Mouse (Mus musculus): ENCODE results near the gene Hs1bp3. TPM values are rescaled to one million over a fixed set of nuclear protein-coding genes. Genes with fewer than 3 reads are reported as not detected.
A peak's percentile ranks its signal among the peaks of the same experiment; 100 is the strongest.

The Hs1bp3 gene
- polyA plus RNA-seq, 1 experiment from 2014 or later: 10.8 TPM

- H3K4me1 ChIP-seq (replicated peaks): no peaks in the 10 kb centered on the region
- WGBS: 91% methylated on average over 7 of the region's 7 CpGs
- H3K36me3 ChIP-seq: no peaks in the 10 kb centered on the region
- H3K9me3 ChIP-seq: no peaks in the 10 kb centered on the region
- no peak overlapping the region for H3K4me3 ChIP-seq
- no peak overlapping the region for H3K27ac ChIP-seq (replicated peaks)
- no peak for ATAC-seq (ENCODE audit: low FRiP score, low read depth)
- no peaks in the 10 kb centered on the region for H3K27me3 ChIP-seq
- no peak overlapping the region for H3K4me2 ChIP-seq
- H3K9ac ChIP-seq: no peak overlapping the region
Measured at GRCm38 (mm10) chr12:8372511-8373180, 59.4 kb downstream of the Hs1bp3 start.

GRCm38 (mm10) chr12:8373741-8374140 lies 60.5 kb downstream of the Hs1bp3 start:
- no peak overlapping the region for H3K4me2 ChIP-seq
- 75% methylated on average over 5 of the region's 5 CpGs for WGBS
- H3K4me1 ChIP-seq (replicated peaks): no peaks in the 10 kb centered on the region
- no peak overlapping the region for H3K27ac ChIP-seq (replicated peaks)
- no peak for ATAC-seq (ENCODE audit: low FRiP score, low read depth)
- H3K4me3 ChIP-seq: no peak overlapping the region
- no peak overlapping the region for H3K9ac ChIP-seq
- H3K9me3 ChIP-seq: no peaks in the 10 kb centered on the region
- H3K27me3 ChIP-seq: no peaks in the 10 kb centered on the region
- no peaks in the 10 kb centered on the region for H3K36me3 ChIP-seq

GRCm38 (mm10) chr12:8377169-8377568 lies 63.9 kb downstream of the Hs1bp3 start:
- H3K4me2 ChIP-seq: no peak overlapping the region
- no peak for ATAC-seq (ENCODE audit: low FRiP score, low read depth)
- no peaks in the 10 kb centered on the region for H3K9me3 ChIP-seq
- WGBS: 90% methylated on average over 1 of the region's 1 CpGs
- no peaks in the 10 kb centered on the region for H3K36me3 ChIP-seq
- H3K9ac ChIP-seq: no peak overlapping the region
- no peaks in the 10 kb centered on the region for H3K4me1 ChIP-seq (replicated peaks)
- no peak overlapping the region for H3K27ac ChIP-seq (replicated peaks)
- H3K4me3 ChIP-seq: no peak overlapping the region
- H3K27me3 ChIP-seq: no peaks in the 10 kb centered on the region

GRCm38 (mm10) chr12:8377955-8378620 lies 64.9 kb downstream of the Hs1bp3 start:
- no peak overlapping the region for H3K4me3 ChIP-seq
- no peaks in the 10 kb centered on the region for H3K9me3 ChIP-seq
- H3K9ac ChIP-seq: no peak overlapping the region
- WGBS: 81% methylated on average over 9 of the region's 9 CpGs
- no peaks in the 10 kb centered on the region for H3K27me3 ChIP-seq
- no peaks in the 10 kb centered on the region for H3K36me3 ChIP-seq
- H3K4me2 ChIP-seq: no peak overlapping the region
- no peaks in the 10 kb centered on the region for H3K4me1 ChIP-seq (replicated peaks)
- ATAC-seq (ENCODE audit: low FRiP score, low read depth): no peak
- no peak overlapping the region for H3K27ac ChIP-seq (replicated peaks)

- H3K9me3 ChIP-seq: no peaks in the 10 kb centered on the region
- no peak overlapping the region for H3K9ac ChIP-seq
- H3K4me2 ChIP-seq: no peak overlapping the region
- H3K27me3 ChIP-seq: no peaks in the 10 kb centered on the region
- no peaks in the 10 kb centered on the region for H3K4me1 ChIP-seq (replicated peaks)
- no peaks in the 10 kb centered on the region for H3K36me3 ChIP-seq
- 59% methylated on average over 8 of the region's 8 CpGs for WGBS
- no peak for ATAC-seq (ENCODE audit: low FRiP score, low read depth)
- no peak overlapping the region for H3K4me3 ChIP-seq
- H3K27ac ChIP-seq (replicated peaks): no peak overlapping the region
Measured at GRCm38 (mm10) chr12:8379795-8380521, 66.7 kb downstream of the Hs1bp3 start.

- no peaks in the 10 kb centered on the region for H3K27me3 ChIP-seq
- H3K4me3 ChIP-seq: no peak overlapping the region
- H3K9me3 ChIP-seq: no peaks in the 10 kb centered on the region
- ATAC-seq (ENCODE audit: low FRiP score, low read depth): no peak
- H3K9ac ChIP-seq: no peak overlapping the region
- no peak overlapping the region for H3K4me2 ChIP-seq
- H3K36me3 ChIP-seq: no peaks in the 10 kb centered on the region
- no peak overlapping the region for H3K27ac ChIP-seq (replicated peaks)
- WGBS: 66% methylated on average over 9 of the region's 9 CpGs
- H3K4me1 ChIP-seq (replicated peaks): no peaks in the 10 kb centered on the region
Measured at GRCm38 (mm10) chr12:8380944-8381343, 67.7 kb downstream of the Hs1bp3 start.

GRCm38 (mm10) chr12:8381940-8382339 lies 68.7 kb downstream of the Hs1bp3 start:
- ATAC-seq (ENCODE audit: low FRiP score, low read depth): no peak
- 85% methylated on average over 2 of the region's 2 CpGs for WGBS
- no peak overlapping the region for H3K4me3 ChIP-seq

GRCm38 (mm10) chr12:8383822-8384221 lies 70.6 kb downstream of the Hs1bp3 start:
- H3K27me3 ChIP-seq: no peaks in the 10 kb centered on the region
- H3K4me2 ChIP-seq: no peak overlapping the region
- no peak overlapping the region for H3K27ac ChIP-seq (replicated peaks)
- no peak overlapping the region for H3K4me3 ChIP-seq
- H3K9me3 ChIP-seq: no peaks in the 10 kb centered on the region
- 85% methylated on average over 6 of the region's 6 CpGs for WGBS
- H3K9ac ChIP-seq: no peak overlapping the region
- ATAC-seq (ENCODE audit: low FRiP score, low read depth): no peak
- no peaks in the 10 kb centered on the region for H3K4me1 ChIP-seq (replicated peaks)
- H3K36me3 ChIP-seq: no peaks in the 10 kb centered on the region

More at GRCm38 (mm10) chr12:8381940-8382339, 68.7 kb downstream of the Hs1bp3 start:
- Histone ChIP-seq H3K4me2 (no peak overlapping the region), H3K27ac (replicated peaks) (no peak overlapping the region), H3K4me1 (replicated peaks) (no peaks in the 10 kb centered on the region), H3K27me3 (no peaks in the 10 kb centered on the region), H3K36me3 (no peaks in the 10 kb centered on the region), H3K9me3 (no peaks in the 10 kb centered on the region), H3K9ac (no peak overlapping the region)

GRCm38 (mm10) chr12:8386451-8387011 lies 73.3 kb downstream of the Hs1bp3 start:
- H3K4me3 ChIP-seq: no peak overlapping the region
- no peaks in the 10 kb centered on the region for H3K27me3 ChIP-seq
- H3K9me3 ChIP-seq: no peaks in the 10 kb centered on the region
- no peak overlapping the region for H3K9ac ChIP-seq
- no peaks in the 10 kb centered on the region for H3K4me1 ChIP-seq (replicated peaks)
- peak; percentile 67 for ATAC-seq (ENCODE audit: low FRiP score, low read depth)
- H3K36me3 ChIP-seq: no peaks in the 10 kb centered on the region
- H3K4me2 ChIP-seq: no peak overlapping the region
- WGBS: 57% methylated on average over 6 of the region's 6 CpGs
- no peak overlapping the region; the same call in 1 of the 2 replicates for H3K27ac ChIP-seq (replicated peaks)

- no peaks in the 10 kb centered on the region for H3K27me3 ChIP-seq
- no peaks in the 10 kb centered on the region for H3K36me3 ChIP-seq
- H3K27ac ChIP-seq (replicated peaks): no peak overlapping the region
- no peaks in the 10 kb centered on the region for H3K9me3 ChIP-seq
- ATAC-seq (ENCODE audit: low FRiP score, low read depth): no peak
- no peak overlapping the region for H3K4me2 ChIP-seq
- WGBS: 85% methylated on average over 1 of the region's 1 CpGs
- no peak overlapping the region for H3K9ac ChIP-seq
- H3K4me3 ChIP-seq: no peak overlapping the region
- no peaks in the 10 kb centered on the region for H3K4me1 ChIP-seq (replicated peaks)
Measured at GRCm38 (mm10) chr12:8387281-8387680, 74.0 kb downstream of the Hs1bp3 start.

- no peak for ATAC-seq (ENCODE audit: low FRiP score, low read depth)
- Histone ChIP-seq H3K36me3 (no peaks in the 10 kb centered on the region), H3K4me3 (no peak overlapping the region), H3K27ac (replicated peaks) (no peak overlapping the region), H3K9ac (no peak overlapping the region), H3K9me3 (no peaks in the 10 kb centered on the region), H3K4me1 (replicated peaks) (no peaks in the 10 kb centered on the region), H3K27me3 (no peaks in the 10 kb centered on the region), H3K4me2 (no peak overlapping the region)
- WGBS: 85% methylated on average over 4 of the region's 4 CpGs
Measured at GRCm38 (mm10) chr12:8388529-8389414, 75.5 kb downstream of the Hs1bp3 start.
